Mouse (Mus musculus): ENCODE data around the gene Thoc5. TPM values are rescaled to one million over a fixed set of nuclear protein-coding genes. Genes with fewer than 3 reads are reported as not detected.

Gene Thoc5
- total RNA-seq, 2 experiments from 2014 or later = 37.0 to 41.2 TPM

DNA sequence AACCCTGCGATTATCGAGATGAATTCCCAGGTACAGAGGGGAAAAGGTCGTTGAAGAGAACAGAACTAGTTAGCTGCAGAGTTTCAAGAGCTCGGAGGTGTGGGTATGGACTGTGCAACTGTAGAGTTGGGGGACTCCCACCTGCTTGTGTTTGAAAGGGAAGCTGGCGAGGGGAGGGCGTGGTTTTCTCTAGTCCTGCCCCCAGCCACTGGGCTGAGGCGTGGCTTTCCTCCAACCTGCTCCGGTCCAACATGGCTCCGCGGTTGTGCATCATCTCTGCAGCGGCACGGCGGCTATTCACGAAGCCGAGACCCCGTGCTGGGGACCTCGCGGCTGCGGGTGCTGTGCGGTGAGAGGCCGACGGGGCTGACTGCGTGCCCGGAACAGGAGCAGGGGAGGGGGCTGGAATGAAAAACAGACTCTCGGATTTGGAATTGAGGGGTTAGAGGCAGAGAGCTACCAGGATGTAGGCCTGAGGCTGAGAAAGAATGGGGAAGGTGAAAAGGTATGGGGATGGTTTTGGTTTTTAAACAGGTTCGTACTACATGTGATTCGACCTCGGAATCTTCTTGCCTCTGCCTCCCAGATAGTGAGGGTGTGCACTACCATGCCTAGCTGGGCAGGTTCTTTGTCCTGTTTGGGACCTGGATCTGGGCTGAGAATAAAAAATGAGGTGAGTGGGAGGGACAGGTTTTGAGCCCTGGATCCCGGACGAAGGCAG, 21.2 kb upstream of the Thoc5 start, which contains the start of gene Nipsnap1:
TSS of gene Nipsnap1 (plus strand) at position 197 of the 721 bp plus-strand sequence.
- TF ChIP-seq CTCF (conservative IDR thresholded peaks at IDR 0.05) = no peak
- peak; percentile 77 to 82 for DNase-seq (ENCODE audit: low spot score in 2 of 2)
- Histone ChIP-seq H3K27ac (peak within 1 kb of the TSS; percentile 87), H3K4me3 (peak within 1 kb of the TSS; percentile 85)

DNA sequence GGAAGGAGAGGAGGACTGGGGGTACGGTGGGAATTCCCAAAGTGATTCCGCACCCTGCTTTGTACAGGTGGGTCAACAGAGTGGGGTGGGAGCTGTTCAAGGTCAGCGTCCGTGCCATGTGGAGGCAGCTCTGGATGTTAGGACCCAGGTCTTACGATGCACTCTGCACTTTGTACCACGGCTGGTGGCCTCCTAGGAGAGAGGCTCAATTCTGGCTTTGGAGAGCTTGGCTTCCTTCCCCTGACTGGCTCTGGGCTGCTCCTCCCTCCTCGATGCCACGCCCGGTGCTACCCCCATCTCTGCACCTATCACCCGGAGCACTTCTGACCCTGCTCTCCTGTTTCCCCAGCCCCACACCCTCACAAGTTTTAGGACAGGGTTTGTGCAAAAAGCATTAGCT, 20.6 kb upstream of the Thoc5 start:
- peak overlapping the region; percentile 85 for H3K4me3 ChIP-seq
- H3K27ac ChIP-seq = no peak overlapping the region
- TF ChIP-seq CTCF (conservative IDR thresholded peaks at IDR 0.05) = no peak
- no peak for DNase-seq (ENCODE audit: low spot score in 2 of 2)

DNA sequence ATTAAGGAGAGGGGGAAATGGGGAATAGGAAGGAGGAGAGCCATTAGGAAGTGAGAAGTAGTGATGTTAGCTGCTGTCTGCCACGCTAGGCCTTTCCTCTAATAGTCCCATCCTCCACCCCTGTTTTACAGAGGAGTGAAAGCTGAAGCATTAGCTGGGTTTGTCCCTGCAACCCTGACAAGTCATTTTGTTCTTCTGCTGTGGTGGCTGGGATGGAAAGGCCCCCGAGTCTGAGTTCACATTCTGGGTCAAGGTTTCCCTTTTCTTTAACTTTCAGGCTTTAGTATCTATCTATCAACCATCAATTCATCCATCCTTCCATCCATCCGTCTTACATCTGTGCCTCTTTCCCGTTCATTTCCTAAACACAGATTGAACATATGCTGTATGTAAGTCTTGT, 14.0 kb upstream of the Thoc5 start:
- Histone ChIP-seq H3K4me3 (no peak overlapping the region), H3K27ac (no peak overlapping the region)
- no peak for DNase-seq (ENCODE audit: low spot score in 2 of 2)
- TF ChIP-seq CTCF (conservative IDR thresholded peaks at IDR 0.05) = no peak

DNA sequence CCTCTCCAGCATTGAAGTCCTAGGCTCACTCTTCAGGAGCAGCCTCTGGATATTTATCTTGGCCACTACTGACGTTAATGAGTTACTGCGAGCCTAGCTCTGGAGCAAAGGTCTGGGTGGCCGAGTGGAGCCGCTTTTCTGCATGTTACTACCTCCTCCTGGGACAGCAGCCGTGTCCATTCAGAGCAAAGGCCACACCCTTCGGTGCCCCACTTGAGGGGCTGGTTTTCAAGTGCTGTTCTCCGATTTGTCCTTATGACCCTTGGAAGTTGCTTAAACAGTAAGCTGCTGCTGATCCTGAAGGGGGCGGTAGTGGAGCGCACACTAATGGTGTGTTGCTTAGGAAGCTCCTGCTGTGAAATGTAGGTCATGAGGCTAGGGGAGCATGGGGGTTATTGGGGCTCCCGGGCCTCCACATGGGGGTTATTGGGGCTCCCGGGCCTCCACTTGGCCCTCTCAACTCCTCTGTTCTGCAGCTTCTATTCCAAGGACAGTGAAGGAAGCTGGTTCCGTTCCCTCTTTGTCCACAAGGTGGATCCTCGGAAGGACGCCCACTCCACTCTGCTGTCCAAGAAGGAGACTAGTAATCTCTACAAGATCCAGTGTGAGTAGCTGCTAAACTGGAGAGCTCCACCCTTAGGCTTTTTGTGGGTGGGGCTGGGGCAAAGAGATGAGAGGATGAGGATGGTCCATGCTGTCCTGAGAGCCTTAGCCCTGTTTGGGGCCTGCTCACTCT, 12.1 kb upstream of the Thoc5 start:
- TF ChIP-seq CTCF (conservative IDR thresholded peaks at IDR 0.05) = peak; percentile 65
- H3K27ac ChIP-seq = no peak overlapping the region
- no peak overlapping the region for H3K4me3 ChIP-seq
- DNase-seq (ENCODE audit: low spot score in 2 of 2) = no peak

DNA sequence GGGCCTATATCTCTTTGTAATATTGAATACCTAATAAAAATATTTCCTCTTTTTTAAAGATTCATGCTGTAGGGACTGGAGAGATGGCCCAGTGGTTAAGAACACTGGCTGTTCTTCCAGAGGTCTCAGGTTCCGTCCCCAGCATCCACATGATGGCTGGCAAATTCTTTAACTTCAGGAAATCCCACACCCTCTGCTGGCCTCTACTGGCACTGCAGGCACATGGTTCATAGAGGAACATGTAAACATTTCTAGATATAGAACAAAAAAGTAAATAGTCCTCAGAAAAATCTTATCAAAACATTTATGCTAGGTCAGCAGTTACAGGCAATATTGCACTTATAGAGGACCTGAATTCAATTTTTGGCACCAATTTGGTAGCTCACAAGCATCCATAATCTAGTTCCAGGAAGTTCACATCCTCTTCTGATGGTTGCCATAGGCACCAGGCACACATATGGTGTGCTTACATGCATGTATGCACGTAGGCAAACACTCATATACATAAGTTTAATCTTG, 9.7 kb upstream of the Thoc5 start:
- Histone ChIP-seq H3K27ac (no peak overlapping the region), H3K4me3 (no peak overlapping the region)
- TF ChIP-seq CTCF (conservative IDR thresholded peaks at IDR 0.05) = peak; percentile 87
- no peak for DNase-seq (ENCODE audit: low spot score in 2 of 2)

DNA sequence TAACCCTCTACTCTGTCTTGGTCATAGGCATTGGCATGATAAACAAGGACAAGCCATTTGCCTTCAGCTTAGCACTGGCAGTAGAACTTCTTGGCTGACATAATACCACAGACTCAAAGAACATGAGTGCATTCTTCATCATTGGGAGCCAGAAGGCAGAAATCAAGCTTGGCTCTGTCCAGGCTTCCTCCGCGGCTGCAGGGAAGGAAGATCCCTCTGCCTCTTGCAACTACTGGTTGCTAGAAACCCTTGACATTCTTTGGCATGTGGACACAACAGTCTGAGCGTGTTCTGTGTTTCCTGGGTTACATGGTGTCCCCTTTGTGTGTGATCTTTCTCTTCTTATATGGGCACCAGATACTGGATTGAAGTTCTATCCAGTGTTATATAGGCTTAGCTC, 8.1 kb upstream of the Thoc5 start:
- H3K4me3 ChIP-seq = no peak overlapping the region
- TF ChIP-seq CTCF (conservative IDR thresholded peaks at IDR 0.05) = no peak
- no peak for DNase-seq (ENCODE audit: low spot score in 2 of 2)
- no peak overlapping the region for H3K27ac ChIP-seq

DNA sequence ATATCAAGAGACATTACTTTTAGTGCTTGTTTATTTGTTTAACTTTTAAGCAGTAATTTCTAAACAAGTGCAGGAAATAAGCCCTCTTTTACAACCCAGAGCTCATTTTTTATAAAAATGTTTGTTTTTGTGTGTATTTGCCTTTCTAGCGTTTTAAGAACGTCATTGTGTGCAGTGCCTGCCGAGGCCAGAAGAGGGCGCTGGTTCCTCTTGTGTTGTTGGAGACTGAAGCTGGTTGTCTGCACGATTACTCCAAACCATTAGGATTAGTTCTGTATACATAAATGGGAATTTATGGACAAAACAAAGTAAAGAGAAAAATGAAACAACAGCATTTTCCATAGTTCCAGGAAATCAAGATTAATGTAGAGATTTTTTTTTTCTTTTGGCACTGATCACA, 5.3 kb downstream of the Thoc5 start:
- Histone ChIP-seq H3K4me3 (no peak overlapping the region), H3K27ac (no peak overlapping the region)
- DNase-seq (ENCODE audit: low spot score in 2 of 2) = peak in 1 of 2 experiments; percentile 27
- TF ChIP-seq CTCF (conservative IDR thresholded peaks at IDR 0.05) = peak; percentile 80

DNA sequence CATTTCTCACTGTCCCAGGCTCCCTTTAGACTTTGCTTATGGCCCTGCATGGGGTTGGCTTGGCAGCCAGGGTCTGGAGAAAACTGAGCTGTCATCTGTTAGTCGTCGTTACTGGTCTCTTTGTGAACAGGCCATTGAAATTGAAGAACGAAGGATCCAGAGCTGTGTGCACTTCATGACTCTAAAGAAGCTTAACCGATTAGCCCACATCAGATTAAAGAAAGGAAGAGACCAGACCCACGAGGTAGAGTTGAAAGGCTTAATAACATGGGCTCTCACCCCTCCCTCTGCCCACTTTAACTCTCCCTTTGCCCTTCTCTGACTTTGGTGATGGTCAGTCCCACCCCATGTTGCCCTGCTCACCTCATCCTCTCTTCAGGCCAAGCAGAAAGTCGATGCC, 6.8 kb downstream of the Thoc5 start:
- TF ChIP-seq CTCF (conservative IDR thresholded peaks at IDR 0.05) = no peak
- no peak overlapping the region for H3K27ac ChIP-seq
- no peak overlapping the region for H3K4me3 ChIP-seq
- DNase-seq (ENCODE audit: low spot score in 2 of 2) = no peak

DNA sequence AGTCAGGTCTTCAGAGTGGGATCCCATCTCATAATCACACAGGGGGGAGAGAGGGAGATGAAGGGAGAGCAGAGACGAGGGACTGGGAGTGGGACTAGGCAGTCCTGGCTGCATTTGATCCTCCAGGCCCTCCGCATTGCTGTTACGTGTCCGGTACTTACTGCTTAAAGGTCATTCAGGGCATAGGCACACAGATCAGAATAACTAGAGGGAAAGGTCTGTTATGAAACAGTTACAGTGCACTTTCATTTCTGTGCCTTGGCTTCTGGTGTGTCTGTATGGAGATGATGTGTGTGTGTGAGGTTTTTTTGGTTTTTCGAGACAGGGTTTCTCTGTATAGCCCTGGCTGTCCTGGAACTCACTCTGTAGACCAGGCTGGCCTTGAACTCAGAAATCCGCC, 11.1 kb downstream of the Thoc5 start:
- TF ChIP-seq CTCF (conservative IDR thresholded peaks at IDR 0.05) = no peak
- no peak for DNase-seq (ENCODE audit: low spot score in 2 of 2)
- no peak overlapping the region for H3K27ac ChIP-seq
- no peak overlapping the region for H3K4me3 ChIP-seq

DNA sequence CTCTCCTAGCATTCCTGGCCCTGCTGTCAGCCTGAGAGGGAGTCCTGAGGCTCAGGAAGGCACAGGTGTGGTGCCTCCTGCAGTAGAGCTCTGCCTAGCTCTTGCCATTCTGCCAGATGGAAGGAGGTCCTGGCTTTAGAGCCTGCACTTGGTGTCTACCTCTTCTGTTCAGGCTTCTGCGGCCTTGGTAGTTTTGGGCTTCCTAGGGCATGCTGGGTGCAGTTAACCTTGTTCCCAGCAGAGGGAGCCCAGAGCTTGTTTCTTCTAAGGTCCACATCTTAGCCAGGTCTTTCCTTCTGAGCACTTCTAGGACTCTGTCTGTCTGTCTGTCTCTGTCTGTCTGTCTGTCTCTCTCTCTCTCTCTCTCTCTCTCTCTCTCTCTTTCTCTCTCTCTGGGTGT, 20.9 kb downstream of the Thoc5 start:
- Histone ChIP-seq H3K27ac (no peak overlapping the region), H3K4me3 (no peak overlapping the region)
- peak; percentile 50 to 66 for DNase-seq (ENCODE audit: low spot score in 2 of 2)
- TF ChIP-seq CTCF (conservative IDR thresholded peaks at IDR 0.05) = peak; percentile 81

DNA sequence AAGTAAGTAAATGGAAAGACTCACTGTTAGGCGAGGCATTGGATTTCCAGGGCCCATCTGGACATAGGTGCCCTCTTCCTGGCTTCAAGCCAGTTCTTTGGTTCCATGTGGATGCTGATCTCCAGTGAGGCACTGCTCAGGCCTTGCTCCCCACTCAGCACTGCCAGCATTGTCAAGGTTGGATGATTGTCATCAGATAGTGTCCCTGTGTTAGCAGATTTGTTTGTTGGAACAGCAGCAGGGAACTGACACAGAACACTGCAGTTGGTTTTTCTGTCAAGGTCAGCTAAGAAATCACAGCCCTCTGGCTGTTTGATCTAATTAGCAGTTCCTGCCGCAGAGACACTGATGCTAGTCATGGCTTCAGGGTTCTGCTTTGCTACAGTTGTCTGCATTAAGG, 26.2 kb downstream of the Thoc5 start:
- no peak overlapping the region for H3K27ac ChIP-seq
- TF ChIP-seq CTCF (conservative IDR thresholded peaks at IDR 0.05) = no peak
- no peak for DNase-seq (ENCODE audit: low spot score in 2 of 2)
- no peak overlapping the region for H3K4me3 ChIP-seq

DNA sequence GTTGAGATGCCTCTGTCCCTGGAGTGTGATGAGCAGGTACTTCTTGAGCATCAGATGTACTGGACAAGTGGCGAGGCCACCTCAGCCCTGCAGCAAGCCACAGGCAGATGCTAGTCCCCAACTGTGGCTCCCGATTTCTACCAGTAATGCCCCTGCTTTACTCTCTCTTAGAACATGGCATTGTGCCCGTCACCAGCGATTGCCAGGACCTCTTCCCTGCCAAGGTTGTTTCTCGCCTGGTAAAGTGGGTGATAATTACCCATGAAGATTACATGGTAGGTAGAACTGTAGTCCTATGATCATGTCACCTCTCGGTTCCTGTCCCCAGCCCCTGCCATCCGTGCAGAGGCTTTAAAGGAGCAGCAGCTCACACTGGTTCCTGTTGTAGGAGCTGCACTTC, 26.6 kb downstream of the Thoc5 start:
- no peak for TF ChIP-seq CTCF (conservative IDR thresholded peaks at IDR 0.05)
- DNase-seq (ENCODE audit: low spot score in 2 of 2) = no peak

DNA sequence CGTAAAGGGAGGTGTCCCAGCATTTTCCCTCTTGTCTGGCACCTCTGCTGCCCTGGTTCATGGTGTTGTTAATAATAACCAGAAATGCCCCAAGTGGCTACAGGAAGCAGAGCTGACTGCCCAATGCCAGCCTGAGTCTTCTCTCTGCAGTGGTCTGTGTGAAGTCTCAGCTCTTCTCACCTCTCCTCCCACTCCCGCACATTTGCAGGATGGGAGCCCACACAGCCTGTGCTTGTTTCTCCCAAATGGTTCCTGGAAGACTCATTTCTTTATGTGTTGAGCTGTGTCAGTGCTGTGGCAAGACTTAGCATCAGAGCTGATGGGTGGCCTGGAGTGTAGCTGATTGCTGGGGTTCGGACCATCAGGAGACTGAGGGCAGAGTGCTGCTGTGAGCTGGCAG, 32.1 kb downstream of the Thoc5 start:
- no peak for DNase-seq (ENCODE audit: low spot score in 2 of 2)
- no peak overlapping the region for H3K27ac ChIP-seq
- no peak overlapping the region for H3K4me3 ChIP-seq
- no peak for TF ChIP-seq CTCF (conservative IDR thresholded peaks at IDR 0.05)

More for the DNA sequence above, 26.6 kb downstream of the Thoc5 start:
- no peak overlapping the region for H3K4me3 ChIP-seq
- no peak overlapping the region for H3K27ac ChIP-seq
